Mouse (Mus musculus) cortical plate, adult 2 months (tissue): ENCODE data around the gene Fdx1.

ENCODE experiments used
- CTCF ChIP-seq: fragments of 200-500 bp; IDR thresholded peaks from 2 replicates; pipeline ENCODE4 v1.5.1; 2011; ENCODE audit warnings: mild to moderate bottlenecking, control low read depth, low read length; ENCODE audit not compliant: insufficient read depth; ENCODE audit errors: extremely low read depth
- POLR2A ChIP-seq: fragments of 200-500 bp; IDR thresholded peaks from 2 replicates; pipeline ENCODE4 v1.6.1; 2011; ENCODE audit warnings: mild to moderate bottlenecking, low read length, control low read depth; ENCODE audit not compliant: insufficient read depth; ENCODE audit errors: extremely low read depth

GRCm38 (mm10) chr9:51962975-51963701, at the start of gene Fdx1:
- TF ChIP-seq CTCF = no peak
- TF ChIP-seq POLR2A = peak; percentile 62; the same call in 1 of the 2 replicates
